Mouse (Mus musculus): ENCODE data around the gene Slc48a1. TPM values are rescaled to one million over a fixed set of nuclear protein-coding genes. Genes with fewer than 3 reads are reported as not detected.

The Slc48a1 gene
- polyA plus RNA-seq, 1 experiment from 2014 or later: 24.3 TPM

- Histone ChIP-seq H3K27me3 (replicated peaks; ENCODE audit: control insufficient read depth, insufficient read depth, low read length) (no peaks in the 10 kb centered on the region), H3K9me3 (ENCODE audit: control insufficient read depth) (no peaks in the 10 kb centered on the region), H3K4me3 (ENCODE audit: low read depth, low read length) (no peak overlapping the region), H3K36me3 (ENCODE audit: control insufficient read depth, insufficient read depth) (no peaks in the 10 kb centered on the region), H3K4me2 (replicated peaks; ENCODE audit: low read depth) (peak overlapping the region; percentile 30; the same call in 1 of the 2 replicates), H3K9ac (ENCODE audit: low read depth, low read length) (no peak overlapping the region), H3K4me1 (replicated peaks; ENCODE audit: control insufficient read depth, insufficient read depth, low read length) (no peaks in the 10 kb centered on the region), H3K27ac (ENCODE audit: low read depth, low read length) (peak overlapping the region; percentile 42; the same call in 1 of the 2 replicates)
- no peak for ATAC-seq
- no peak for TF ChIP-seq CTCF (IDR thresholded peaks at IDR 0.05; ENCODE audit: low read depth)
- WGBS: 55% methylated on average over 6 of the region's 6 CpGs
Measured at GRCm38 (mm10) chr15:97828221-97828842, 50.0 kb downstream of the Slc48a1 start.

- H3K4me1 ChIP-seq (replicated peaks; ENCODE audit: control insufficient read depth, insufficient read depth, low read length): no peaks in the 10 kb centered on the region
Measured at GRCm38 (mm10) chr15:97828901-97829338, 50.6 kb downstream of the Slc48a1 start.

GRCm38 (mm10) chr15:97829432-97829831, 51.1 kb downstream of the Slc48a1 start:
- Histone ChIP-seq H3K9ac (ENCODE audit: low read depth, low read length) (no peak overlapping the region), H3K9me3 (ENCODE audit: control insufficient read depth) (no peaks in the 10 kb centered on the region), H3K27me3 (replicated peaks; ENCODE audit: control insufficient read depth, insufficient read depth, low read length) (no peaks in the 10 kb centered on the region), H3K4me3 (ENCODE audit: low read depth, low read length) (peak overlapping the region; percentile 83), H3K36me3 (ENCODE audit: control insufficient read depth, insufficient read depth) (no peaks in the 10 kb centered on the region), H3K27ac (ENCODE audit: low read depth, low read length) (peak overlapping the region; percentile 42; the same call in 1 of the 2 replicates), H3K4me2 (replicated peaks; ENCODE audit: low read depth) (peak overlapping the region; percentile 91), H3K4me1 (replicated peaks; ENCODE audit: control insufficient read depth, insufficient read depth, low read length) (no peaks in the 10 kb centered on the region)
- no peak for ATAC-seq
- no peak for TF ChIP-seq CTCF (IDR thresholded peaks at IDR 0.05; ENCODE audit: low read depth)
- 77% methylated on average over 2 of the region's 2 CpGs for WGBS

More at GRCm38 (mm10) chr15:97828901-97829338, 50.6 kb downstream of the Slc48a1 start:
- Histone ChIP-seq H3K4me3 (ENCODE audit: low read depth, low read length) (no peak overlapping the region), H3K9me3 (ENCODE audit: control insufficient read depth) (no peaks in the 10 kb centered on the region), H3K4me2 (replicated peaks; ENCODE audit: low read depth) (peak overlapping the region; percentile 91), H3K9ac (ENCODE audit: low read depth, low read length) (0 out of 2 replicates have a peak overlapping the region, but pooled peaks have one; percentile 3), H3K27me3 (replicated peaks; ENCODE audit: control insufficient read depth, insufficient read depth, low read length) (no peaks in the 10 kb centered on the region), H3K36me3 (ENCODE audit: control insufficient read depth, insufficient read depth) (no peaks in the 10 kb centered on the region), H3K27ac (ENCODE audit: low read depth, low read length) (peak overlapping the region; percentile 42)
- TF ChIP-seq CTCF (IDR thresholded peaks at IDR 0.05; ENCODE audit: low read depth): peak; percentile 50
- no peak for ATAC-seq
- 68% methylated on average over 5 of the region's 5 CpGs for WGBS

- Histone ChIP-seq H3K9me3 (ENCODE audit: control insufficient read depth) (no peaks in the 10 kb centered on the region), H3K4me1 (replicated peaks; ENCODE audit: control insufficient read depth, insufficient read depth, low read length) (no peaks in the 10 kb centered on the region), H3K27ac (ENCODE audit: low read depth, low read length) (peak overlapping the region; percentile 91), H3K27me3 (replicated peaks; ENCODE audit: control insufficient read depth, insufficient read depth, low read length) (no peaks in the 10 kb centered on the region), H3K36me3 (ENCODE audit: control insufficient read depth, insufficient read depth) (no peaks in the 10 kb centered on the region), H3K4me2 (replicated peaks; ENCODE audit: low read depth) (peak overlapping the region; percentile 91), H3K4me3 (ENCODE audit: low read depth, low read length) (peak overlapping the region; percentile 83), H3K9ac (ENCODE audit: low read depth, low read length) (peak overlapping the region; percentile 89)
- no peak for TF ChIP-seq CTCF (IDR thresholded peaks at IDR 0.05; ENCODE audit: low read depth)
- no peak for ATAC-seq
- WGBS: 40% methylated on average over 12 of the region's 12 CpGs
Measured at GRCm38 (mm10) chr15:97830253-97830787, 52.0 kb downstream of the Slc48a1 start.

- H3K27me3 ChIP-seq (replicated peaks; ENCODE audit: control insufficient read depth, insufficient read depth, low read length): no peaks in the 10 kb centered on the region
- H3K36me3 ChIP-seq (ENCODE audit: control insufficient read depth, insufficient read depth): no peaks in the 10 kb centered on the region
- peak; percentile 34 for ATAC-seq
- 2% methylated on average over 36 of the region's 39 CpGs for WGBS
- peak overlapping the region; percentile 91 for H3K4me2 ChIP-seq (replicated peaks; ENCODE audit: low read depth)
- H3K9me3 ChIP-seq (ENCODE audit: control insufficient read depth): no peaks in the 10 kb centered on the region
- TF ChIP-seq CTCF (IDR thresholded peaks at IDR 0.05; ENCODE audit: low read depth): peak; percentile 28
- H3K4me3 ChIP-seq (ENCODE audit: low read depth, low read length): peak overlapping the region; percentile 83
- H3K4me1 ChIP-seq (replicated peaks; ENCODE audit: control insufficient read depth, insufficient read depth, low read length): no peaks in the 10 kb centered on the region
- H3K27ac ChIP-seq (ENCODE audit: low read depth, low read length): peak overlapping the region; percentile 91
- peak overlapping the region; percentile 89 for H3K9ac ChIP-seq (ENCODE audit: low read depth, low read length)
Measured at GRCm38 (mm10) chr15:97830788-97831241, 52.5 kb downstream of the Slc48a1 start.

- Histone ChIP-seq H3K9ac (ENCODE audit: low read depth, low read length) (peak overlapping the region; percentile 89), H3K4me2 (replicated peaks; ENCODE audit: low read depth) (peak overlapping the region; percentile 91), H3K4me3 (ENCODE audit: low read depth, low read length) (peak overlapping the region; percentile 83), H3K36me3 (ENCODE audit: control insufficient read depth, insufficient read depth) (no peaks in the 10 kb centered on the region), H3K9me3 (ENCODE audit: control insufficient read depth) (no peaks in the 10 kb centered on the region), H3K27me3 (replicated peaks; ENCODE audit: control insufficient read depth, insufficient read depth, low read length) (no peaks in the 10 kb centered on the region), H3K4me1 (replicated peaks; ENCODE audit: control insufficient read depth, insufficient read depth, low read length) (no peaks in the 10 kb centered on the region), H3K27ac (ENCODE audit: low read depth, low read length) (peak overlapping the region; percentile 91)
- peak; percentile 70 for ATAC-seq
- peak; percentile 26 for TF ChIP-seq CTCF (IDR thresholded peaks at IDR 0.05; ENCODE audit: low read depth)
- 1% methylated on average over 58 of the region's 84 CpGs for WGBS
Measured at GRCm38 (mm10) chr15:97831242-97831986, 53.1 kb downstream of the Slc48a1 start.

Measured in intestine, postnatal 0 days (tissue).